Mouse (Mus musculus) embryo, embryonic 10.5 days (tissue): Measurements from ENCODE around the gene Rem1.

ENCODE experiments used
- DNase-seq: peaks from one replicate; pipeline ENCODE4 v3.0.0-alpha.2; 2015; ENCODE audit warnings: low spot score

The Rem1 gene

GRCm38 (mm10) chr2:152626774-152627591, at the start of gene Rem1:
Gene Rem1 (plus strand): TSS chr2:152626951.
- peak; percentile 52 for DNase-seq

GRCm38 (mm10) chr2:152580107-152580506, 46.6 kb upstream of the Rem1 start, which contains the start of gene Defb19:
Gene Defb19 (minus strand): TSS chr2:152580312.
- DNase-seq: no peak

- DNase-seq: no peak
Measured at GRCm38 (mm10) chr2:152580612-152581011, 46.1 kb upstream of the Rem1 start.

GRCm38 (mm10) chr2:152586926-152587560, 39.7 kb upstream of the Rem1 start:
- peak; percentile 34 for DNase-seq

- no peak for DNase-seq
Measured at GRCm38 (mm10) chr2:152588450-152588849, 38.3 kb upstream of the Rem1 start.

GRCm38 (mm10) chr2:152589021-152589420, 37.7 kb upstream of the Rem1 start:
- no peak for DNase-seq

GRCm38 (mm10) chr2:152599299-152599698, 27.5 kb upstream of the Rem1 start, which contains the start of gene Defb45:
Gene Defb45 (minus strand): TSS chr2:152599399.
- no peak for DNase-seq

GRCm38 (mm10) chr2:152600076-152600475, 26.7 kb upstream of the Rem1 start:
- DNase-seq: no peak

GRCm38 (mm10) chr2:152601275-152601960, 25.3 kb upstream of the Rem1 start:
- DNase-seq: no peak

GRCm38 (mm10) chr2:152604057-152604456, 22.7 kb upstream of the Rem1 start, which contains the start of gene Defb36:
Gene Defb36 (plus strand): TSS chr2:152604327.
- no peak for DNase-seq

- DNase-seq: no peak
Measured at GRCm38 (mm10) chr2:152607746-152608145, 19.0 kb upstream of the Rem1 start.

GRCm38 (mm10) chr2:152608719-152609118, 18.0 kb upstream of the Rem1 start:
- no peak for DNase-seq

GRCm38 (mm10) chr2:152612193-152612592, 14.6 kb upstream of the Rem1 start:
- peak; percentile 37 for DNase-seq

- peak; percentile 92 for DNase-seq
Measured at GRCm38 (mm10) chr2:152615563-152615962, 11.2 kb upstream of the Rem1 start.

GRCm38 (mm10) chr2:152616470-152616869, 10.3 kb upstream of the Rem1 start:
- no peak for DNase-seq

GRCm38 (mm10) chr2:152617374-152617773, 9.4 kb upstream of the Rem1 start:
- DNase-seq: no peak

- DNase-seq: no peak
Measured at GRCm38 (mm10) chr2:152620367-152621134, 6.2 kb upstream of the Rem1 start.

- DNase-seq: no peak
Measured at GRCm38 (mm10) chr2:152622151-152622550, 4.6 kb upstream of the Rem1 start.

GRCm38 (mm10) chr2:152622953-152623352, 3.8 kb upstream of the Rem1 start, which contains the start of gene Defb25:
Gene Defb25 (minus strand): TSS chr2:152623053.
- no peak for DNase-seq

GRCm38 (mm10) chr2:152624566-152624965, 2.2 kb upstream of the Rem1 start:
- no peak for DNase-seq

- DNase-seq: no peak
Measured at GRCm38 (mm10) chr2:152625256-152625655, 1.5 kb upstream of the Rem1 start.

GRCm38 (mm10) chr2:152628066-152628465, 1.3 kb downstream of the Rem1 start:
- no peak for DNase-seq
